ENCODE assay signal across 8 mouse cellular contexts in the genomic region with DNA sequence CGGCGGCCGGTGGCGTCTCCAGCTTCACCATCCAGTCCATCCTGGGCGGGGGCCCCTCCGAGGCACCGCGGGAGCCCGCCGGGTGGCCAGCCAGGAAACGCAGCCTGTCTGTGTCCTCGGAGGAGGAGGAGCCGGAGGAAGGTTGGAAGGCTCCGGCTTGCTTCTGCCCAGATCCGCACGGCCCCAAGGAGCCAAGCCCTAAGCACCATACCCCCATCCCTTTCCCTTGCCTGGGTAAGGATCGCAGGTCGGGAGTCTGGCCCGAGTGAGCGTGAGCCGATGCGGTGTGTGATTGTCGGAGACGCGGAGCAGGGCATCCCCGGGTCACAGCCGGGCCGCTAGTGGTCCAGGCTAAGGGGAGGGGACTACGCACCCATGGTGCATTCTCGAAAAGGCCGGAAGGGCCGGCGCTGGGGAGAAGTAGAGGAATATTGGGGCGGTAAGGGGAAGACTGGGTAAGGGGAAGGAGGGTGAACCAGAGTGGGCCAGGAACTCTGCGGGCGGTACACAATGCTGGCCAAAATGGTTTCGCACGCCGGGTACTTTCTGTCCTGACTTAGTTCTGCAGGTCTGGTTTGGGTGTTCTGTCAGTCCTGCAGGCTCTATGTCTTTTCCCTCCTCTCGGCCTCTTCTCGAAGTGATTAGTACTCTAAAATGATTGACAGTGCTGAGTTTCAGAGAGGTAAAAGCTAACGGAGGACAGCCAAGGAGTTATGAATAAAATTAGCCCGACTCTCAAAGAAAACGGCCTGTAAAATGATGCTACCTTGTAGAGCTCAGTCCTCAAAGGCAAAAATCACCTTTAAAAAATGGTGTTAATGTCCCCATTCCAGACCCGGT. TPM values are rescaled to one million over a fixed set of nuclear protein-coding genes. Genes with fewer than 3 reads are reported as not detected.
DNase-seq lines count a peak whose midpoint lies in the region; ATAC-seq and TF ChIP-seq lines count a peak whose summit lies in the region.

No protein-coding gene starts in this region.

- H3K9me3 ChIP-seq in G1E (replicated peaks), result peaks cover 13% of the 10 kb centered on the region
- no peaks in the 10 kb centered on the region for H3K9me3 ChIP-seq in heart, embryonic 15.5 days (replicated peaks)

- ATAC-seq in G1E (ENCODE audit: extremely low read depth, insufficient number of reproducible peaks, low FRiP score, poor library complexity, severe bottlenecking), result peak; percentile 45; the same call in 1 of the 2 replicates
- peak; percentile 23; the same call in 1 of the 2 replicates for ATAC-seq in heart, embryonic 15.5 days (replicated peaks; ENCODE audit: insufficient number of reproducible peaks, insufficient read depth, low FRiP score, low read depth)
- ATAC-seq in megakaryocyte progenitor cell, adult 5-6 weeks (replicated peaks; ENCODE audit: poor library complexity), result no peak

- TF ChIP-seq EP300 in heart, adult 2 months (IDR thresholded peaks at IDR 0.05; ENCODE audit: insufficient read depth, low read depth, low read length), result no peak

- TF ChIP-seq POLR2A in heart, adult 2 months (IDR thresholded peaks at IDR 0.05; ENCODE audit: insufficient read depth, low read depth, low read length), result no peak

- peaks cover 2% of the 10 kb centered on the region; the same call in 1 of the 2 replicates for H3K4me1 ChIP-seq in heart, adult 2 months (ENCODE audit: control insufficient read depth, insufficient read depth, low read length)
- H3K4me1 ChIP-seq in G1E (ENCODE audit: insufficient read depth, low read depth, low read length), result peaks cover 29% of the 10 kb centered on the region
- peaks cover 28% of the 10 kb centered on the region for H3K4me1 ChIP-seq in heart, embryonic 15.5 days (replicated peaks)

- H3K27ac ChIP-seq in heart, adult 2 months, result no peak overlapping the region
- no peak overlapping the region for H3K27ac ChIP-seq in heart, embryonic 15.5 days

- WGBS in heart, adult 2 months, result 2% methylated on average over 45 of the region's 45 CpGs
- WGBS in heart, embryonic 15.5 days, result under 1% methylated on average over 45 of the region's 45 CpGs

- H3K9ac ChIP-seq in heart, adult 2 months (ENCODE audit: low read depth, low read length), result no peak overlapping the region
- no peak overlapping the region for H3K9ac ChIP-seq in heart, embryonic 15.5 days

- H3K27me3 ChIP-seq in heart, adult 2 months (ENCODE audit: control insufficient read depth, insufficient read depth, low read length), result peaks cover 50% of the 10 kb centered on the region
- peaks cover 69% of the 10 kb centered on the region for H3K27me3 ChIP-seq in G1E (ENCODE audit: insufficient read depth, low read length)
- H3K27me3 ChIP-seq in heart, embryonic 15.5 days, result peaks cover 97% of the 10 kb centered on the region

- H3K4me3 ChIP-seq in heart, adult 2 months, result peak overlapping the region; percentile 36
- peak overlapping the region; percentile 73 for H3K4me3 ChIP-seq in G1E (ENCODE audit: low read depth, low read length)
- H3K4me3 ChIP-seq in heart, embryonic 15.5 days, result peak overlapping the region; percentile 42

- H3K36me3 ChIP-seq in heart, adult 2 months (ENCODE audit: control insufficient read depth, insufficient read depth, low read length), result no peaks in the 10 kb centered on the region
- H3K36me3 ChIP-seq in G1E (replicated peaks), result peaks cover 11% of the 10 kb centered on the region
- H3K36me3 ChIP-seq in heart, embryonic 15.5 days, result no peaks in the 10 kb centered on the region

- peak overlapping the region; percentile 64 for H3K4me2 ChIP-seq in heart, embryonic 15.5 days

- TF ChIP-seq CTCF in heart, adult 2 months (IDR thresholded peaks at IDR 0.05), result no peak
- TF ChIP-seq CTCF in G1E (IDR thresholded peaks at IDR 0.05; ENCODE audit: low read depth, low read length), result no peak

- intact Hi-C loops in heart, adult 2 months (cut with DNase I), result no loop called here

- peak; percentile 9 to 42 for DNase-seq in heart, adult 2 months
- DNase-seq in heart, adult 9 months (ENCODE audit: low spot score in 2 of 2), result no peak
- peak; percentile 15 for DNase-seq in G1E (ENCODE audit: low spot score)
- DNase-seq in lung, postnatal 4 days, result peak; percentile 22 to 27
- no peak for DNase-seq in gastrocnemius, postnatal 4 days (ENCODE audit: low spot score in 2 of 2)
- DNase-seq in layer of hippocampus, adult 9-10 months (ENCODE audit: low spot score), result no peak

- no peaks in the 10 kb centered on the region for H3K79me2 ChIP-seq in heart, adult 2 months (replicated peaks; ENCODE audit: control insufficient read depth, insufficient read depth, low read length)

RNA-seq across cellular contexts. Expression of a gene that starts 5.5 kb away (rescaled TPM):
- total RNA-seq in heart, adult 2 months (2021), result 10 to 100 TPM; 25.0 to 29.8 TPM
- polyA plus RNA-seq in heart, adult 2 months (2012; rRNA removed), result 34.5 and 57.8 TPM in 2 replicates
- total RNA-seq in G1E (2014; fragmentation: Nextera tagmentation), result 186 and 191 TPM in 2 replicates
- total RNA-seq in G1E (2017), result 131 and 138 TPM in 2 replicates
- polyA plus RNA-seq in G1E (2012), result 49.0 and 57.3 TPM in 2 replicates
- polyA plus RNA-seq in heart, embryonic 15.5 days (2015; fragmentation: Nextera tagmentation; extraction: Ambion mirVana), result 111 and 135 TPM in 2 replicates
- total RNA-seq in megakaryocyte progenitor cell, adult 5-6 weeks (2015), result 164 and 173 TPM in 2 replicates
- 85.9 and 90.3 TPM in 2 replicates for total RNA-seq in megakaryocyte progenitor cell, adult 5-6 weeks (2017)
- total RNA-seq in gastrocnemius, postnatal 4 days (2021), result 10 to 100 TPM; 46.6 to 54.8 TPM

RNA-seq across cellular contexts. Expression of a gene that starts 6.0 kb away (rescaled TPM):
- total RNA-seq in heart, adult 2 months (2021), result not detected
- polyA plus RNA-seq in heart, adult 2 months (2012; rRNA removed), result not detected in 2 replicates
- total RNA-seq in G1E (2014; fragmentation: Nextera tagmentation), result 0.34 and 1.1 TPM in 2 replicates
- 0.44 and 0.99 TPM in 2 replicates for total RNA-seq in G1E (2017)
- 3.9 and 4.8 TPM in 2 replicates for polyA plus RNA-seq in G1E (2012)
- 0.09 TPM in 1 of 2 replicates, not detected in the other for polyA plus RNA-seq in heart, embryonic 15.5 days (2015; fragmentation: Nextera tagmentation; extraction: Ambion mirVana)
- 0.15 TPM in 1 of 2 replicates, not detected in the other for total RNA-seq in megakaryocyte progenitor cell, adult 5-6 weeks (2015)
- total RNA-seq in megakaryocyte progenitor cell, adult 5-6 weeks (2017), result not detected in 2 replicates
- not detected for total RNA-seq in gastrocnemius, postnatal 4 days (2021)

RNA-seq across cellular contexts. Expression of a gene that starts 11.9 kb away (rescaled TPM):
- not detected for total RNA-seq in heart, adult 2 months (2021)
- polyA plus RNA-seq in heart, adult 2 months (2012; rRNA removed), result not detected in 2 replicates
- total RNA-seq in G1E (2014; fragmentation: Nextera tagmentation), result not detected in 2 replicates
- total RNA-seq in G1E (2017), result not detected in 2 replicates
- polyA plus RNA-seq in G1E (2012), result not detected in 2 replicates
- not detected in 2 replicates for polyA plus RNA-seq in heart, embryonic 15.5 days (2015; fragmentation: Nextera tagmentation; extraction: Ambion mirVana)
- not detected in 2 replicates for total RNA-seq in megakaryocyte progenitor cell, adult 5-6 weeks (2015)
- not detected in 2 replicates for total RNA-seq in megakaryocyte progenitor cell, adult 5-6 weeks (2017)
- not detected for total RNA-seq in gastrocnemius, postnatal 4 days (2021)

Comparison
In these comparisons a context has a peak if more than half of its experiments do, and no peak if none do; other contexts are left out.
1. DNase-seq: peak in heart, adult 2 months (2 of 2), G1E (single experiment) and lung, postnatal 4 days (2 of 2); none in heart, adult 9 months (0 of 2), gastrocnemius, postnatal 4 days (0 of 2) and layer of hippocampus, adult 9-10 months (single experiment).
2. Peak in every context shown above with its lines, with median percentiles within 50 percentile points of each other: H3K4me3 ChIP-seq.